Mouse (Mus musculus) gastrocnemius, adult 8-10 months (tissue): Measurements from ENCODE around the gene Gm7030. TPM values are rescaled to one million over a fixed set of nuclear protein-coding genes. Genes with fewer than 3 reads are reported as not detected.
"Not testable (repeated sequence)": the region's sequence is repeated elsewhere in the genome, so short reads cannot be mapped to it uniquely, and the experiment has no call there.

ENCODE experiments used
- DNase-seq, 2 experiments: peaks; one replicate each; pipeline ENCODE4 v3.0.0; 2022; ENCODE audit warnings: low spot score in 2 of 2
- total RNA-seq, 4 experiments: library from RNA; stranded (reverse); gene quantifications; 2 replicates each; pipeline ENCODE4 v1.2.4; 2022

Gm7030 gene
- total RNA-seq, 4 experiments from 2014 or later: not detected

GRCm38 (mm10) chr17:36083266-36083869, 45.9 kb downstream of the Gm7030 start:
- peak in 1 of 2 experiments; percentile 10 for DNase-seq

GRCm38 (mm10) chr17:36082519-36083232, 46.5 kb downstream of the Gm7030 start:
- not testable (repeated sequence) for DNase-seq

DNA sequence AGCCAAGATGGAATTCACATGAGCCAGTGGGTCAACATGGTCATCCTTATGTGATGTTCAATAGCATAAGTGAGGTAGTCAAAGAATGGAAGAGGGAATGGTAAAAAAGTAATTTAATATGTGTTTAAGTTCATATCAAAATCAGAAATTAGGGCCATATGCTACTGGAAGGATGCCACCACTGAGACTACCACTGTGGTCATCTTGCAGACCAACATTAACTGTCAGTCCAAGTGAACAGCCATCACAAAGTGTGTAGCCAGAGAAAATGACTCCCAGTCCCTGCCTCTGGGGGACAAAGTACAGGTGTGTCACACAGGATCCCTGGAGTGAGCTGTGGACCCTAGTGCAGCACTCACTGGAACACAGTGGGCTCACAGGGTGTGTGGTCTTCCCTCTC, 47.3 kb downstream of the Gm7030 start:
- not testable (repeated sequence) for DNase-seq

- peak; percentile 56 to 66 for DNase-seq
Observed at GRCm38 (mm10) chr17:36060829-36061228, 68.4 kb downstream of the Gm7030 start.

Other genes starting within 250 kb of the Gm7030 start
- 10 to 100 TPM; 13.5 to 16.8 (median 16.0) TPM for gene Dhx16, start 249.6 kb downstream of the Gm7030 start, total RNA-seq
- 10 to 100 TPM; 52.7 to 68.7 (median 62.6) TPM for gene 2310061I04Rik, start 232.0 kb downstream of the Gm7030 start, total RNA-seq
- 1 to 10 TPM; 2.9 to 4.4 (median 3.6) TPM for gene Atat1, start 219.3 kb downstream of the Gm7030 start, total RNA-seq
- 10 to 100 TPM; 57.4 to 60.4 (median 58.1) TPM for gene Mrps18b, start 213.0 kb downstream of the Gm7030 start, total RNA-seq
- gene Ppp1r10, start 213.0 kb downstream of the Gm7030 start, total RNA-seq: 10 to 100 TPM; 13.0 to 30.1 (median 14.3) TPM
- 10 to 100 TPM; 74.2 to 79.3 (median 78.7) TPM for gene Abcf1, start 159.7 kb downstream of the Gm7030 start, total RNA-seq
- 10 to 100 TPM; 24.1 to 31.8 (median 29.1) TPM for gene Gnl1, start 149.6 kb downstream of the Gm7030 start, total RNA-seq
- gene Prr3, start 149.2 kb downstream of the Gm7030 start, total RNA-seq: 1 to 10 TPM; 1.5 to 2.5 (median 1.9) TPM
- 1 to 10 TPM in 1 of 4 experiments, under 1 TPM in 3; 0.82 to 1.6 (median 0.93) TPM for gene H2-T24, start 108.9 kb downstream of the Gm7030 start, total RNA-seq
- gene H2-T23, start 96.6 kb downstream of the Gm7030 start, total RNA-seq: 1 to 10 TPM; 5.6 to 9.3 (median 7.1) TPM
- 10 to 100 TPM; 11.7 to 14.0 (median 13.0) TPM for gene H2-T22, start 86.7 kb downstream of the Gm7030 start, total RNA-seq
- not detected for gene Gm6034, start 86.5 kb downstream of the Gm7030 start, total RNA-seq
- 1 to 10 TPM; 1.8 to 2.7 (median 2.2) TPM for gene Gm11127, start 71.1 kb downstream of the Gm7030 start, total RNA-seq
- gene Gm19684, start 7.7 kb downstream of the Gm7030 start, total RNA-seq: under 1 TPM in 1 of 4 experiments, not detected in 3; 0.29 TPM
- gene Gm8909, start 39.1 kb upstream of the Gm7030 start, total RNA-seq: not detected
- gene H2-T3, start 60.9 kb upstream of the Gm7030 start, total RNA-seq: not detected
- gene Rpp21, start 128.6 kb upstream of the Gm7030 start, total RNA-seq: 10 to 100 TPM; 31.1 to 42.0 (median 33.5) TPM
- gene Trim39, start 142.8 kb upstream of the Gm7030 start, total RNA-seq: 1 to 10 TPM; 5.5 to 9.7 (median 7.5) TPM
- not detected for gene H2-M10.2, start 157.1 kb upstream of the Gm7030 start, total RNA-seq
- gene H2-M10.1, start 196.7 kb upstream of the Gm7030 start, total RNA-seq: not detected
- not detected for gene H2-M10.3, start 239.0 kb upstream of the Gm7030 start, total RNA-seq